Mouse (Mus musculus) heart, postnatal 0 days (tissue): Measurements from ENCODE around the gene Padi3.

Source experiments
- CTCF ChIP-seq: IDR thresholded peaks from 2 replicates; pipeline ENCODE4 v1.5.1; 2016; ENCODE audit warnings: antibody characterized with exemption, control low read depth, low read depth
- EP300 ChIP-seq: IDR thresholded peaks from 2 replicates; pipeline ENCODE4 v1.6.1; 2016; ENCODE audit warnings: antibody characterized with exemption, low read depth

- TF ChIP-seq CTCF (no peak), EP300 (no peak)
Measured at GRCm38 (mm10) chr4:140761601-140762000, 48.8 kb downstream of the Padi3 start.
